Mouse (Mus musculus) skeletal muscle tissue, postnatal 0 days (tissue): ENCODE measurements around the gene Bves. TPM values are rescaled to one million over a fixed set of nuclear protein-coding genes. Genes with fewer than 3 reads are reported as not detected.

Experiments
- polyA plus RNA-seq: library from polyadenylated mRNA; unstranded; fragments of >200 nt; fragmentation: Nextera tagmentation; extraction: Ambion mirVana; gene quantifications from 2 replicates; pipeline ENCODE4 v1.2.1, GENCODE M21; 2015

Gene Bves
- polyA plus RNA-seq, result 27.7 and 31.0 TPM in 2 replicates

GRCm38 (mm10) chr10:45335434-45336422 is at the start of gene Bves:
Gene Bves, plus strand, starts transcription at chr10:45335772.

Other genes starting within 250 kb of the Bves start
- 42.8 and 55.1 TPM in 2 replicates for gene Popdc3, start 157.7 kb upstream of the Bves start, polyA plus RNA-seq
- 0.08 and 0.27 TPM in 2 replicates for gene Lin28b, start 150.6 kb downstream of the Bves start, polyA plus RNA-seq
- 3.8 and 5.0 TPM in 2 replicates for gene Hace1, start 242.1 kb downstream of the Bves start, polyA plus RNA-seq